Mouse (Mus musculus) MEL (cell line): ENCODE measurements around the gene Frs2. TPM values are rescaled to one million over a fixed set of nuclear protein-coding genes. Genes with fewer than 3 reads are reported as not detected.

Experiments
- DNase-seq: peaks from one replicate; pipeline ENCODE4 v3.0.0; 2011; ENCODE audit warnings: low read depth, low spot score
- H3K27ac ChIP-seq: 2 replicates; pipeline ENCODE4 v1.5.1; 2012; ENCODE audit warnings: low read depth, mild to moderate bottlenecking, control low read depth, low read length, moderate library complexity; ENCODE audit not compliant: control insufficient read depth
- H3K27me3 ChIP-seq, 2 experiments: fragments of 150-350 bp in 1 of 2; sonication (generic) in 1 of 2; 2 replicates each; pipeline ENCODE4 v1.6.1; 2012; ENCODE audit warnings: low read length in 2 of 2, mild to moderate bottlenecking in 2 of 2, improper control_type of control experiment in 1 of 2, moderate library complexity in 1 of 2; ENCODE audit not compliant: insufficient read depth in 2 of 2, control insufficient read depth in 1 of 2
- H3K36me3 ChIP-seq, 2 experiments: 2 replicates each; pipeline ENCODE4 v1.6.1; 2012 to 2014; ENCODE audit warnings: low read length in 2 of 2, improper control_type of control experiment in 1 of 2, inconsistent platforms in 1 of 2, mild to moderate bottlenecking in 1 of 2; ENCODE audit not compliant: insufficient read depth in 2 of 2, control insufficient read depth in 1 of 2
- H3K4me1 ChIP-seq, 2 experiments: fragments of 150-350 bp in 1 of 2; sonication (generic) in 1 of 2; 2 replicates each; pipeline ENCODE4 v1.6.1; 2012; ENCODE audit warnings: low read length in 2 of 2, improper control_type of control experiment in 1 of 2, mild to moderate bottlenecking in 1 of 2; ENCODE audit not compliant: insufficient read depth in 2 of 2, control insufficient read depth in 1 of 2
- H3K4me3 ChIP-seq, 2 experiments: fragments of 150-350 bp in 1 of 2; sonication (generic) in 1 of 2; 2 replicates each; pipeline ENCODE4 v1.5.1; 2012; ENCODE audit warnings: low read depth in 2 of 2, low read length in 2 of 2, mild to moderate bottlenecking in 2 of 2, moderate library complexity in 2 of 2, control low read depth in 1 of 2, improper control_type of control experiment in 1 of 2; ENCODE audit not compliant: control insufficient read depth in 1 of 2, insufficient read depth in 1 of 2
- H3K79me2 ChIP-seq: 2 replicates; pipeline ENCODE4 v1.6.1; 2012; ENCODE audit warnings: mild to moderate bottlenecking, low read length, moderate library complexity; ENCODE audit not compliant: control insufficient read depth, poor library complexity, insufficient read depth
- H3K9ac ChIP-seq: 2 replicates; pipeline ENCODE4 v1.6.1; 2012; ENCODE audit warnings: low read depth, mild to moderate bottlenecking, control low read depth, low read length, moderate library complexity; ENCODE audit not compliant: control insufficient read depth, poor library complexity, severe bottlenecking
- H3K9me3 ChIP-seq: fragments of 150-350 bp; sonication (generic); replicated peaks from 2 replicates; pipeline ENCODE4 v1.6.1; 2012; ENCODE audit warnings: mild to moderate bottlenecking, low read length, improper control_type of control experiment, moderate library complexity; ENCODE audit not compliant: insufficient read depth
- CTCF ChIP-seq, 3 experiments: IDR thresholded peaks in 2 of 3; conservative IDR thresholded peaks in 1 of 3; 2 replicates each; pipeline ENCODE4 v1.5.1; 2011 to 2012; ENCODE audit warnings: low read length in 3 of 3, low read depth in 2 of 3, mild to moderate bottlenecking in 2 of 3, improper control_type of control experiment in 1 of 3, inconsistent platforms in 1 of 3, mixed read lengths in 1 of 3, moderate library complexity in 1 of 3; ENCODE audit not compliant: control insufficient read depth in 1 of 3, insufficient read depth in 1 of 3, poor library complexity in 1 of 3, severe bottlenecking in 1 of 3
- E2F4 ChIP-seq: IDR thresholded peaks from 2 replicates; pipeline ENCODE4 v1.6.1; 2011; ENCODE audit warnings: low read depth, low read length, improper control_type of control experiment, borderline replicate concordance
- GATA1 ChIP-seq: IDR thresholded peaks from 2 replicates; pipeline ENCODE4 v1.6.1; 2011; ENCODE audit warnings: low read depth, low read length, improper control_type of control experiment
- MEF2A ChIP-seq: IDR thresholded peaks from 2 replicates; pipeline ENCODE4 v1.6.1; 2014; ENCODE audit warnings: low read depth, mild to moderate bottlenecking, inconsistent platforms, low read length, improper control_type of control experiment; ENCODE audit not compliant: poor library complexity, insufficient replicate concordance, severe bottlenecking; ENCODE audit errors: extremely low read depth
- MXI1 ChIP-seq: IDR thresholded peaks from 2 replicates; pipeline ENCODE4 v1.6.1; 2011; ENCODE audit warnings: mild to moderate bottlenecking, low read depth, low read length, improper control_type of control experiment
- MYC ChIP-seq: IDR thresholded peaks from 2 replicates; pipeline ENCODE4 v1.6.1; 2011; ENCODE audit warnings: low read depth, mild to moderate bottlenecking, low read length, improper control_type of control experiment, moderate library complexity
- NRF1 ChIP-seq: IDR thresholded peaks from 2 replicates; pipeline ENCODE4 v1.6.1; 2014; ENCODE audit warnings: low read depth, mild to moderate bottlenecking, inconsistent platforms, low read length, improper control_type of control experiment, moderate library complexity; ENCODE audit not compliant: poor library complexity, insufficient read depth, severe bottlenecking
- POLR2AphosphoS5 ChIP-seq: IDR thresholded peaks from 2 replicates; pipeline ENCODE4 v1.6.1; 2012; ENCODE audit warnings: low read depth, borderline replicate concordance, mild to moderate bottlenecking, inconsistent platforms, low read length, moderate library complexity, mixed read lengths
- RAD21 ChIP-seq: IDR thresholded peaks from 2 replicates; pipeline ENCODE4 v1.6.1; 2011; ENCODE audit warnings: mild to moderate bottlenecking, low read depth, low read length, improper control_type of control experiment
- RCOR1 ChIP-seq: IDR thresholded peaks from 2 replicates; pipeline ENCODE4 v1.6.1; 2012; ENCODE audit warnings: low read depth, mild to moderate bottlenecking, inconsistent platforms, low read length, improper control_type of control experiment
- SIN3A ChIP-seq: IDR thresholded peaks from 2 replicates; pipeline ENCODE4 v1.6.1; 2012; ENCODE audit warnings: low read length, improper control_type of control experiment, inconsistent platforms
- TAL1 ChIP-seq: IDR thresholded peaks from 2 replicates; pipeline ENCODE4 v1.6.1; 2012; ENCODE audit warnings: mild to moderate bottlenecking, inconsistent platforms, low read length, moderate library complexity, mixed read lengths
- TBP ChIP-seq: IDR thresholded peaks from 2 replicates; pipeline ENCODE4 v1.8.0; 2011; ENCODE audit warnings: low read depth, low read length, improper control_type of control experiment
- TCF12 ChIP-seq: IDR thresholded peaks from 2 replicates; pipeline ENCODE4 v1.6.1; 2014; ENCODE audit warnings: low read depth, mild to moderate bottlenecking, inconsistent platforms, low read length, improper control_type of control experiment, moderate library complexity
- UBTF ChIP-seq: IDR thresholded peaks from 2 replicates; pipeline ENCODE4 v1.6.1; 2012; ENCODE audit warnings: low read depth, mild to moderate bottlenecking, inconsistent platforms, low read length, improper control_type of control experiment, moderate library complexity, borderline replicate concordance; ENCODE audit not compliant: insufficient read depth
- USF2 ChIP-seq, 2 experiments: IDR thresholded peaks; 2 replicates each; pipeline ENCODE4 v1.6.1; 2011 to 2012; ENCODE audit warnings: improper control_type of control experiment in 2 of 2, low read length in 2 of 2, borderline replicate concordance in 1 of 2, inconsistent platforms in 1 of 2, low read depth in 1 of 2, mild to moderate bottlenecking in 1 of 2; ENCODE audit not compliant: insufficient read depth in 1 of 2
- polyA plus RNA-seq, 2 experiments: library from polyadenylated mRNA; stranded (reverse) in 1 of 2; unstranded in 1 of 2; fragments of >175 nt in 1 of 2; fragments of >200 nt in 1 of 2; gene quantifications; 2 replicates each; pipeline versions ENCODE4 v1.2.1 to v1.2.4; 2012; ENCODE audit warnings: low replicate concordance in 2 of 2, low read depth in 1 of 2; ENCODE audit not compliant: insufficient read length in 2 of 2, insufficient read depth in 1 of 2, missing spikeins in 1 of 2
- total RNA-seq: library from RNA; depleted of rRNA; stranded (reverse); fragments of 300-350 nt; gene quantifications from 2 replicates; pipeline ENCODE4 v1.2.3, GENCODE M21; 2012

Frs2 gene
- total and polyA plus RNA-seq, 3 experiments = 6.7 to 129 (median 11.8) TPM

DNA sequence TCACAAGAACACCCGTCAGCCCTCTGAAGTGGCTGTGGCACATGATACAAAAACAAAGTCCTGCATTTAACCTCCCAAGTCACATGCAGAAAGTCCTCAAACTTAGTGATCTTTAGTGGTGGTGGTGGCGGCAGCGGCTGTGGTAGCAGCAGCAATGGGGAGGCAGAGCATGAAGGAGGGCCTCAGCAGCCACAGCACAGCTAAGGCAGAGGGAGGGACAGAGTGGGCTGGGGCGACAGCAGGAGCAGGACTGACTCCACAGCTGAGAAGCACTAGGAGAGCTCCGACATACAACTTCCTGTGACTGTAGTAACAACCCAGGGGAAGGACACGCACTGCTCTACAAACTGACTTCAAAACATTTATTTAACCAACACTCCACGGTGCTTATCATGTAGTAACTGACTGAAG lies 29.9 kb downstream of the Frs2 start:
- H3K36me3 ChIP-seq = peaks cover 0 to 6% of the 10 kb centered on the region in 2 experiments; a peak in 2 of 4 replicates
- H3K4me1 ChIP-seq = peaks cover 9 to 11% of the 10 kb centered on the region in 2 experiments
- no peak overlapping the region for H3K9ac ChIP-seq
- no peak for TF ChIP-seq MXI1
- TF ChIP-seq POLR2AphosphoS5 = no peak
- TF ChIP-seq USF2 (IDR thresholded peaks at IDR 0.05; ENCODE audit: borderline replicate concordance in 1 of 2, insufficient read depth in 1 of 2, low read depth in 1 of 2, low read length in 2 of 2) = no peak
- TF ChIP-seq MEF2A = no peak
- no peak for TF ChIP-seq UBTF
- peaks cover 22% of the 10 kb centered on the region for H3K79me2 ChIP-seq
- DNase-seq = no peak
- H3K27ac ChIP-seq = no peak overlapping the region
- no peaks in the 10 kb centered on the region for H3K27me3 ChIP-seq
- no peak overlapping the region for H3K4me3 ChIP-seq
- no peaks in the 10 kb centered on the region for H3K9me3 ChIP-seq

DNA sequence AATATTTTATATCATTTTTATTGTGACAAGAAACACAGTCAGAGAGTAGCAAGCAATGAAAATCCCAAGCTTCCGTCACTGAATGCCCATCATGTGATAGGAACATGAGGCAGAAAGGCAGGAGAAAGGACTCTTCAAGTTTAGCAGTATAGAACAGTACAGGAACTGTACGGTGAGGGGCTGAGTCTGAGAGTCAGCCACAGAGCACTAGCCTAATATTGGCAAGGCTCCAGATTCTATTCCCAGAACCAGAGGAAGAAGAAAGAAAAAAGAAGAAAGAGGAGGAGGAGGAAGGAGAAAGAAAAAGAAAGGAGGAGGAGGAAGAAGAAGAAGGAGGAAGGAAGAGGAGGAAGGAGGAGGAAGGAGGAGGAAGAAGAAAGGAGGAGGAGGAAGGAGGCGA lies 32.7 kb downstream of the Frs2 start:
- Histone ChIP-seq H3K79me2 (peaks cover 25% of the 10 kb centered on the region), H3K27me3 (no peaks in the 10 kb centered on the region), H3K9me3 (no peaks in the 10 kb centered on the region), H3K4me3 (no peak overlapping the region), H3K27ac (no peak overlapping the region), H3K4me1 (peaks cover 9 to 11% of the 10 kb centered on the region in 2 experiments), H3K36me3 (peaks cover 0 to 6% of the 10 kb centered on the region in 2 experiments; a peak in 3 of 4 replicates), H3K9ac (no peak overlapping the region)
- no peak for DNase-seq
- no peak for TF ChIP-seq MYC
- no peak for TF ChIP-seq MXI1
- TF ChIP-seq TBP = no peak
- TF ChIP-seq RCOR1 = no peak
- no peak for TF ChIP-seq NRF1

DNA sequence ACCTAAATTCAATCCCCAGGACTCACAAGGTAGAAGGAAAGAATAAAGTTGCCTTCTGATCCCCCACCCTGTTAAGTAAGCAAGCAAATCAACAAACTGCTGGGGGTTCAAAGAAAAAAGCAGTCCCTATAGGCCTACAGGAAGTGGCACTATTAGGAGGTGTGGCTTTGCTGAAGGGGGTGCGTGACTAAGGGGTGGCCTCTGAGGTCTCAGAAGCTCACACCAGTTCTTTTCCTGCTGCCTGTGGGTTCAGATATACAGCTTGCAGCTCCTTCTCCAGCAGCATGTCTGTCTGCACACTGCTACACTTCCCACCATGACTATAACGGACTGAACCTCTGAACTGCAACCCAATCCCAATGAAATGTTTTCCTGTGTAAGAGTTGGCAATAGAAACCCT lies 35.8 kb downstream of the Frs2 start:
- DNase-seq = peak; percentile 43
- TF ChIP-seq E2F4 = no peak
- no peak for TF ChIP-seq TCF12
- no peak for TF ChIP-seq CTCF (IDR thresholded peaks at IDR 0.05 in 2 of 3, conservative IDR thresholded peaks at IDR 0.05 in 1 of 3; ENCODE audit: control insufficient read depth in 1 of 3, insufficient read depth in 1 of 3, low read depth in 2 of 3, low read length in 3 of 3, poor library complexity in 1 of 3, severe bottlenecking in 1 of 3)
- no peak for TF ChIP-seq SIN3A
- no peak for TF ChIP-seq TAL1
- TF ChIP-seq MEF2A = no peak
- TF ChIP-seq GATA1 = no peak
- no peak for TF ChIP-seq USF2 (IDR thresholded peaks at IDR 0.05; ENCODE audit: borderline replicate concordance in 1 of 2, insufficient read depth in 1 of 2, low read depth in 1 of 2, low read length in 2 of 2)
- TF ChIP-seq RAD21 = no peak
- TF ChIP-seq, all 39 proteins: peak for 0
- no peaks in the 10 kb centered on the region for H3K27me3 ChIP-seq
- peaks cover 9 to 11% of the 10 kb centered on the region in 2 experiments for H3K4me1 ChIP-seq
- no peak overlapping the region for H3K9ac ChIP-seq
- peaks cover 21% of the 10 kb centered on the region for H3K79me2 ChIP-seq
- peaks cover 0 to 6% of the 10 kb centered on the region in 2 experiments; a peak in 3 of 4 replicates for H3K36me3 ChIP-seq
- H3K4me3 ChIP-seq = no peak overlapping the region
- H3K9me3 ChIP-seq = no peaks in the 10 kb centered on the region
- no peak overlapping the region for H3K27ac ChIP-seq
